Mouse (Mus musculus) embryonic facial prominence, embryonic 12.5 days (tissue): ENCODE results near the gene Srarp. TPM values are rescaled to one million over a fixed set of nuclear protein-coding genes. Genes with fewer than 3 reads are reported as not detected.

Source experiments
- ATAC-seq: fragments of 200-750 bp; cut with Nextera tagmentation; 2 replicates; pipeline ENCODE4 v1.8.0; 2017; ENCODE audit not compliant: insufficient number of reproducible peaks, insufficient read depth, low FRiP score, low TSS enrichment
- H3K27ac ChIP-seq: fragments of 300-500 bp; sonication (generic); 2 replicates; pipeline ENCODE4 v1.5.1; 2016; ENCODE audit warnings: mild to moderate bottlenecking
- H3K27me3 ChIP-seq: fragments of 300-500 bp; sonication (generic); 2 replicates; pipeline ENCODE4 v1.6.1; 2016; ENCODE audit warnings: mild to moderate bottlenecking, moderate library complexity
- H3K36me3 ChIP-seq: fragments of 300-500 bp; sonication (generic); 2 replicates; pipeline ENCODE4 v1.6.1; 2016; ENCODE audit warnings: mild to moderate bottlenecking
- H3K4me1 ChIP-seq: fragments of 300-500 bp; sonication (generic); 2 replicates; pipeline ENCODE4 v1.6.1; 2016
- H3K4me2 ChIP-seq: fragments of 300-500 bp; sonication (generic); replicated peaks from 2 replicates; pipeline ENCODE4 v1.6.1; 2016; ENCODE audit warnings: mild to moderate bottlenecking, moderate library complexity
- H3K4me3 ChIP-seq: fragments of 300-500 bp; sonication (generic); 2 replicates; pipeline ENCODE4 v1.5.1; 2016; ENCODE audit warnings: mild to moderate bottlenecking
- H3K9ac ChIP-seq: fragments of 300-500 bp; sonication (generic); 2 replicates; pipeline ENCODE4 v1.6.1; 2016; ENCODE audit warnings: mild to moderate bottlenecking, moderate library complexity
- H3K9me3 ChIP-seq: fragments of 300-500 bp; sonication (generic); 2 replicates; pipeline ENCODE4 v1.6.1; 2016; ENCODE audit warnings: mild to moderate bottlenecking, moderate library complexity
- WGBS: fragments of 180-500 bp; shearing (Covaris S2); methylation state at CpG from one replicate; pipeline ENCODE4 v1.1.7; 2016; 5-methylcytosine and 5-hydroxymethylcytosine counted together
- polyA plus RNA-seq: library from polyadenylated mRNA; unstranded; fragments of >200 nt; fragmentation: Nextera tagmentation; extraction: Ambion mirVana; gene quantifications from 2 replicates; pipeline ENCODE4 v1.2.1, GENCODE M21; 2016

The Srarp gene
- not detected in 2 replicates for polyA plus RNA-seq

- WGBS = 90% methylated on average over 1 of the region's 1 CpGs
- no peak within 1 kb of the TSS for H3K4me2 ChIP-seq
- H3K27me3 ChIP-seq = no peaks in the 10 kb centered on the region
- no peaks in the 10 kb centered on the region for H3K9me3 ChIP-seq
- H3K36me3 ChIP-seq = no peaks in the 10 kb centered on the region
- no peaks in the 10 kb centered on the region for H3K4me1 ChIP-seq
- ATAC-seq = no peak
- H3K4me3 ChIP-seq = no peak within 1 kb of the TSS
- H3K27ac ChIP-seq = no peak within 1 kb of the TSS
- no peak within 1 kb of the TSS for H3K9ac ChIP-seq
These were observed at the start of gene Srarp for GRCm38 (mm10) chr4:141435974-141436373. Gene Srarp (minus strand): TSS chr4:141436105.

- Histone ChIP-seq H3K9me3 (no peaks in the 10 kb centered on the region), H3K4me3 (no peak overlapping the region), H3K9ac (no peak overlapping the region), H3K4me2 (no peak overlapping the region), H3K36me3 (peaks cover 92% of the 10 kb centered on the region), H3K4me1 (no peaks in the 10 kb centered on the region), H3K27me3 (no peaks in the 10 kb centered on the region), H3K27ac (no peak overlapping the region)
- WGBS = 71% methylated on average over 11 of the region's 11 CpGs
- ATAC-seq = no peak
These were observed 48.2 kb upstream of the Srarp start for GRCm38 (mm10) chr4:141484071-141484470.

GRCm38 (mm10) chr4:141479411-141479810 lies 43.5 kb upstream of the Srarp start:
- H3K27me3 ChIP-seq = no peaks in the 10 kb centered on the region
- H3K9ac ChIP-seq = no peak overlapping the region
- 93% methylated on average over 8 of the region's 8 CpGs for WGBS
- H3K27ac ChIP-seq = no peak overlapping the region
- no peaks in the 10 kb centered on the region for H3K9me3 ChIP-seq
- H3K36me3 ChIP-seq = peaks cover 95% of the 10 kb centered on the region
- no peaks in the 10 kb centered on the region for H3K4me1 ChIP-seq
- no peak overlapping the region for H3K4me3 ChIP-seq
- H3K4me2 ChIP-seq = no peak overlapping the region
- no peak for ATAC-seq

- no peaks in the 10 kb centered on the region for H3K4me1 ChIP-seq
- no peak for ATAC-seq
- no peaks in the 10 kb centered on the region for H3K9me3 ChIP-seq
- peaks cover 95% of the 10 kb centered on the region for H3K36me3 ChIP-seq
- H3K4me2 ChIP-seq = no peak overlapping the region
- 95% methylated on average over 32 of the region's 32 CpGs for WGBS
- H3K9ac ChIP-seq = no peak overlapping the region
- no peaks in the 10 kb centered on the region for H3K27me3 ChIP-seq
- no peak overlapping the region for H3K27ac ChIP-seq
- H3K4me3 ChIP-seq = no peak overlapping the region
These were observed 42.9 kb upstream of the Srarp start for GRCm38 (mm10) chr4:141478794-141479193.

GRCm38 (mm10) chr4:141478225-141478624 lies 42.3 kb upstream of the Srarp start:
- H3K27me3 ChIP-seq = no peaks in the 10 kb centered on the region
- no peak overlapping the region for H3K4me3 ChIP-seq
- WGBS = 89% methylated on average over 23 of the region's 23 CpGs
- H3K9ac ChIP-seq = no peak overlapping the region
- H3K4me2 ChIP-seq = no peak overlapping the region
- H3K36me3 ChIP-seq = peaks cover 96% of the 10 kb centered on the region
- no peaks in the 10 kb centered on the region for H3K9me3 ChIP-seq
- no peak for ATAC-seq
- H3K27ac ChIP-seq = 0 out of 2 replicates have a peak overlapping the region, but pooled peaks have one; percentile 14
- no peaks in the 10 kb centered on the region for H3K4me1 ChIP-seq

GRCm38 (mm10) chr4:141477681-141478102 lies 41.8 kb upstream of the Srarp start:
- no peak for ATAC-seq
- Histone ChIP-seq H3K9me3 (no peaks in the 10 kb centered on the region), H3K9ac (no peak overlapping the region), H3K27me3 (no peaks in the 10 kb centered on the region), H3K4me3 (no peak overlapping the region), H3K27ac (no peak overlapping the region), H3K4me1 (no peaks in the 10 kb centered on the region), H3K4me2 (no peak overlapping the region), H3K36me3 (peaks cover 96% of the 10 kb centered on the region)
- 88% methylated on average over 16 of the region's 16 CpGs for WGBS

GRCm38 (mm10) chr4:141474431-141474830 lies 38.5 kb upstream of the Srarp start:
- Histone ChIP-seq H3K4me2 (no peak overlapping the region), H3K9me3 (no peaks in the 10 kb centered on the region), H3K27ac (no peak overlapping the region), H3K36me3 (peaks cover 100% of the 10 kb centered on the region), H3K9ac (no peak overlapping the region), H3K27me3 (no peaks in the 10 kb centered on the region), H3K4me3 (no peak overlapping the region), H3K4me1 (no peaks in the 10 kb centered on the region)
- WGBS = 91% methylated on average over 19 of the region's 19 CpGs
- ATAC-seq = no peak

- H3K4me2 ChIP-seq = no peak overlapping the region
- no peak overlapping the region for H3K9ac ChIP-seq
- H3K36me3 ChIP-seq = peaks cover 97% of the 10 kb centered on the region
- no peak overlapping the region for H3K4me3 ChIP-seq
- ATAC-seq = no peak
- H3K27me3 ChIP-seq = no peaks in the 10 kb centered on the region
- H3K4me1 ChIP-seq = no peaks in the 10 kb centered on the region
- no peaks in the 10 kb centered on the region for H3K9me3 ChIP-seq
- WGBS = 94% methylated on average over 32 of the region's 32 CpGs
- no peak overlapping the region for H3K27ac ChIP-seq
These were observed 36.9 kb upstream of the Srarp start for GRCm38 (mm10) chr4:141472641-141473321.

- Histone ChIP-seq H3K36me3 (peaks cover 97% of the 10 kb centered on the region), H3K4me2 (no peak overlapping the region), H3K27ac (no peak overlapping the region), H3K9ac (no peak overlapping the region), H3K27me3 (no peaks in the 10 kb centered on the region), H3K4me1 (no peaks in the 10 kb centered on the region), H3K9me3 (no peaks in the 10 kb centered on the region), H3K4me3 (no peak overlapping the region)
- no peak for ATAC-seq
- WGBS = 96% methylated on average over 16 of the region's 16 CpGs
These were observed 35.6 kb upstream of the Srarp start for GRCm38 (mm10) chr4:141471491-141471890.

- no peak overlapping the region for H3K4me2 ChIP-seq
- H3K27me3 ChIP-seq = no peaks in the 10 kb centered on the region
- no peak overlapping the region for H3K4me3 ChIP-seq
- no peaks in the 10 kb centered on the region for H3K4me1 ChIP-seq
- 92% methylated on average over 9 of the region's 9 CpGs for WGBS
- H3K9ac ChIP-seq = no peak overlapping the region
- no peak overlapping the region for H3K27ac ChIP-seq
- H3K36me3 ChIP-seq = peaks cover 97% of the 10 kb centered on the region
- ATAC-seq = no peak
- no peaks in the 10 kb centered on the region for H3K9me3 ChIP-seq
These were observed 33.4 kb upstream of the Srarp start for GRCm38 (mm10) chr4:141469343-141469742.

- no peaks in the 10 kb centered on the region for H3K4me1 ChIP-seq
- H3K36me3 ChIP-seq = peaks cover 97% of the 10 kb centered on the region
- WGBS = 71% methylated on average over 10 of the region's 10 CpGs
These were observed 32.7 kb upstream of the Srarp start for GRCm38 (mm10) chr4:141468576-141468975.

GRCm38 (mm10) chr4:141467581-141467927 lies 31.6 kb upstream of the Srarp start:
- no peaks in the 10 kb centered on the region for H3K9me3 ChIP-seq
- no peak for ATAC-seq
- no peak overlapping the region for H3K4me2 ChIP-seq
- H3K27ac ChIP-seq = no peak overlapping the region
- no peak overlapping the region for H3K4me3 ChIP-seq
- no peaks in the 10 kb centered on the region for H3K4me1 ChIP-seq
- no peak overlapping the region for H3K9ac ChIP-seq
- H3K36me3 ChIP-seq = peaks cover 97% of the 10 kb centered on the region
- H3K27me3 ChIP-seq = no peaks in the 10 kb centered on the region
- 81% methylated on average over 6 of the region's 6 CpGs for WGBS

More at GRCm38 (mm10) chr4:141468576-141468975, 32.7 kb upstream of the Srarp start:
- Histone ChIP-seq H3K27me3 (no peaks in the 10 kb centered on the region), H3K4me2 (no peak overlapping the region), H3K9ac (no peak overlapping the region), H3K4me3 (no peak overlapping the region), H3K27ac (no peak overlapping the region), H3K9me3 (no peaks in the 10 kb centered on the region)
- no peak for ATAC-seq
